Mouse (Mus musculus) thymus, postnatal 25 days (tissue): ENCODE data around the gene Gli3.

ENCODE experiments used
- DNase-seq: peaks from one replicate; pipeline ENCODE4 v3.0.0; 2022

Gli3 gene

DNA sequence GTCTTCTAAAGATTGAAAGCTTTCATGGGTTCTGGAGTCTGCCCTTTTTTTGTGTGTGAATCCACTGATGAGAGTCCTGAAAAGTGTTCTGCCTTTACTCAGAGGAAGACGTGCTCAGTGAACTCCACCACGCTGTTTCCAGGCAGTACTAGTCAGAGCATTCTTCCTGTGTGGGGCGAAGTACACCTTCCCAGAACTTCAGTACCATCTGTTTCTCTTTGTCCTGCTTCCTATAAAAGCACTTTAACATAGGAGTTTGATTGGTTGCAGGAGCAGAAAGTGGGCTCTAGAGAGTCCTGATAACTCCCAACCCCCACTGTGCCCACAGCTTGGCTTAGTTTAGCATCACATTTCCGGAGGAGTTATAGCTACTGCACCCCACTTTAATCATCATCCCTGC, 32.8 kb downstream of the Gli3 start:
- DNase-seq, result no peak

DNA sequence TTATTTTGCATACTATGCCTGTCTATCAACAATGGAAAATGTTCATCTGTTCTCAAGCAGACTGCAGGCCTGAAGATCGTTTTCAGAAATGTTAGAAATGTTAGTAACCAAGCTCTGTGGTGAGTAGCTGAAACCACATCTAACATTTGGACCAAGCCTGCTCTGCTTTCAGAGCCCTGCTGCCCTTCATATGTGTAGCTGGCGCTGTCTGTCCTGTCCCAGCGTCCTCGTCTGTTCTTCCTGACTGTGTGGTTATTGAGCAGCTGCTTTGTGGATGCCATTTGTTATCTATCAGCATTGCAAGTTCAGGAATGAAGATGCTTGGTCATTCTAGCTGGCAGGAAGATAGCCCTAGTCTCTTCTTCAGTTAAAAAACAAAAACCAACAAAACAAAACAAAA, 35.3 kb downstream of the Gli3 start:
- DNase-seq, result no peak

DNA sequence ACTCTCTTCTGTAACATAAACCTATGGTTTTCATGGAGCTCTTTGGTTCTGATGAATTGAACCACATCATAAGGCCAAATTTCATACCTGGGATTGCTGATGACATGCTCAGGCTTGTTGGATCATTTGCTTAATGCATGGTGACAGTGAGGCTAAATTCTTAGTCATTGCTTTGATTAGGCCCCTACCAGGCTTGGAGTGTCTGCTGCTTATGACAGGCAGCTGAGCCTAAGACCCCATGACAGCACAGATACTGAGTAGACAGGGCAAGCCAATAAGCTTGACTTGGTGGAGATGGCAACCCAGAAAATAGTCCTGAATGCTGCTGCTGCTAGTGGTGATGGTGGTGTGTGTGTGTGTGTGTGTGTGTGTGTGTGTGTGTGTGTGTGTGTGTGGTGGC, 47.9 kb downstream of the Gli3 start:
- no peak for DNase-seq

DNA sequence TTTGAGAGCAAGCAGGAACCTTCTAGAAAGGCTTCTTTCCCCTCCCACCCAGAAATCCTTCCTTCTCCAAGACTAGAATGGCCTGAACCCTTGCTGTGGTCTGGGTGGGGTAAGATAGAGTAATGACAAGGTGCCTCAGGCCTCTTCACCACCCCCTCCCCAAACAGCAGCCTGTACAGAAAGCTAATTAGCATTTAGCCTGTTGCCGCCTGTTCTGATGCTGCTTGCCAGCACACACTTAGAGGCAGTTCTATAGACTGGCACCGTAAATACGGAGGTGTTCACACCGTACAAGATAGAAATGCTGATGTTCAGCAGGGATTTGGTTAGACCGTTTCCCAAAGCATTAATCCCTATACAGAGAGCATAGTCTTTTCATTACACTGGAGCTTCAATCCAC, 50.1 kb downstream of the Gli3 start:
- DNase-seq, result no peak

DNA sequence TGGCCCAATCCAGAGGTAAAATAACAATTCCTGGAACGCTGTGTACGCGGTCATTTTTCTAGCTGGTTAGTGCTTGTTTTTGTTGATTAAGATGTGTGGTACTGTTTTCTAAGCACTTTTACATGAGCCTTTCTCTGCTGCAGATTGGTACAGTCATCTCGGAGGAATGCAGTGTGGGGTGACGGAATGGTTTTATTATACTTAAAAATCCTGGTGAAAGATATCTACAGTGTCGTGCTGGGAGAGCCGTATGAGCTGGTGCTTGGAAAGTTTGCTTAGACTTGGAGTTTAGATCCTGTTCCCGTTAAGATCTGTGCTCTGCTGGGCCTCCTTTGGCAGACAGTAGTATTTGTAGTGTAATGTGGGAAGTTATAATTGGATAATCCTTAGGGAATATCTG, 51.0 kb downstream of the Gli3 start:
- no peak for DNase-seq

DNA sequence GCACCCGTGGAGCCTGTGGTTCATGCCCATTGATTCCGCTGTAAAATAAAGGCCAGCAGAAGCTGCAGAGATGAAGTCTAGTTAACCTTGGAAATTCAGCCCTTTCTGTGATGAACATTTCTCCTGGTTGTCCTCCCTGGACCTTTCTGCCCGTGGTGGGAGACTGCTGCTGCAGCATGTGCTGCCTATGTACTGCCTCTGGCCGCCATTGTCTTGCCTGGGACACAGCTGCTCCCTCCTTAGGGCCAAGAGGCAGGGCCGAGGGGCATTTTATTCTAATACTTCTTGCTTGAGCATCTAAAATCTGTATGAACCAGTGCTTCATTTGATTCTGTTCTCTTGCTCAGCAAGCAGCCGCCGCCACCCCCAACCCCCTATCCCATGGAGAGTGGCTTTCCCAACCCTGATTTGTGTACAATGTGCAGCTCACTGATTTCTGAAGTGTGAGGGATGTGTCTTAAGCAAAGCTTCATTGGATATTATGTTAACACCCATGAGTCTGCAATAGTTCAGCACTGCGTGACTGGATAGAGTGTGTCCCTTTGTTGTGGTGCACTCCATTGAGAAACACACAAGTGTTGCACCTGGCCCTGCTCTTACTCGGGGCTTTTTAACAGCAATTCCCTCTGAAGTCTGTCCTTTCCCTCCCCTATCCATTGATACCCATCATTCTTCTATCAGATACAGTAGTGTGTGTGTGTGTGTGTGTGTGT, 54.2 kb downstream of the Gli3 start:
- no peak for DNase-seq

DNA sequence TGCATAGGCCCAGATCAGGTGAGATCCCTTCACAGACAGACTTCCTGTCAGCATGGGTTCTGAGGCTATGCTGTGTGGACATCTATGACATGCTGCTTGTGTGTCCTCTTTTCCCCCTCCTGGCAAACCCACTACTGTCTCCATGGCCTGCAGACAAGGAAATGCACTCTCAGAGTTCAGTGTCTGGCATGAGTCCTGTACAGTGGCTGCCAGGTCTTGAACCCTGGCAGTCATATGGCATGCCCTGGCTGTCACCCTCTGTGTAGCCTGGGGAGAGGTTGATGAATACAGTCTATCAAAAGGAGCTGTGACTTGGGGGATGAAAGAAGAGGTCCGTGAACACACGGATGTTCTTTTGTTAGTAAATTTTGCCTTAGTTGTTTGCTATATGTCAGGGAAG, 57.3 kb downstream of the Gli3 start:
- no peak for DNase-seq

DNA sequence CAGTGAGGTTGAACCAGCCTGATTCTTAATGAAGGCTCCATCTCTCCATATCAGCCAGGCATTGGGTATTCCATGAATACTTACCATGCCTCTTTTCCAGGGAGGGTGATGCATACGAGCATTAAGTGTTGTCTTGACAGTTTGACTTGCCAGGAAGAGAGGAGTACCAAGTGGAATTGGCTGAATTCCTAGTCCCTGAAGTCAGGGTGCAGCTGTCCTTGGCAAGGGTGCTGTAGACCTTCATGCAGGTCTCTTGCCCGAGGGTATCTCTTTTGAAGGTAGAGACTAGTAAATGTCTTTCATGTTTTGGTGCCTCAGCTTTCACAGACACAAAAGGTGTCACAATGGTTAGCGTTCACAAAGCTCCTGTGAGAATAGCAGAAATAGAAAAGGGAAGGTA, 59.1 kb downstream of the Gli3 start:
- DNase-seq, result no peak

DNA sequence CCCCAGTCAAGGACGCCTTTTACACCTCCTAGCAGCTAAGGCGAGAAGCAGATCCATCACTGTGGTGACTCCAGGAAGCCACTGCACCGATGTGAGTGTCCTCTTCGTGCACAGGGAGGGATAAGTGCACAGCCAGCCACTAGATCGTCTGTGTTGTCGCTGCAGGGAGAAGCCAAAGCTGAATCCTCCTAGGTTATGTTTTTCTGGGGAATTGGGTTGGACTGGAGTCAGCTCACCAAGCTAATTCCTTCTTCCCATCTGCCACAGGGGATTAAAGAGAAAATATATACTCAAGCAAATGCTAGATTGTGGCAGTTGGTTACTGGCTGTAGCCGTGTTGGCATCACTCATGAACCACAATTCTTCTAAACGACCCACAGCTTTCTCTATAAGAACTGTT, 61.2 kb downstream of the Gli3 start:
- DNase-seq, result no peak

DNA sequence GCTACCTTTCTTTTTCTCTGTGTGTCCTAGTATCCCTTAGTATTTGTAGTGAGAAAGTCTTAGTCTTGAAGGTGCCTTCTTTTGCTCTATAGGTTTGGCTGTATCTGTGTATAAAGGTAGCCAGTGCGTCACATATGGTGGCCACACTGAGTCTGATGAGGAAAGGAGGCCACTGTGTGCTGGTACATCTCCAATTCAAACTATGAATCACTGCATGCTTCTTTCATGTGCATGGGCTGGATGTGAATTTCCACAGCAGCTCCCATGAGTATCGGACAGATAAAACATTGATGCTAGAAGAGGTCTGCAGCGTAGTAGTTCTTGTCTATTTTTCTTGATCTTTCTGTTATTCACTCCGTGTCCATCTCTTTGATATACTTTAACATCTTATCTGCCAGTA, 63.7 kb downstream of the Gli3 start:
- no peak for DNase-seq

DNA sequence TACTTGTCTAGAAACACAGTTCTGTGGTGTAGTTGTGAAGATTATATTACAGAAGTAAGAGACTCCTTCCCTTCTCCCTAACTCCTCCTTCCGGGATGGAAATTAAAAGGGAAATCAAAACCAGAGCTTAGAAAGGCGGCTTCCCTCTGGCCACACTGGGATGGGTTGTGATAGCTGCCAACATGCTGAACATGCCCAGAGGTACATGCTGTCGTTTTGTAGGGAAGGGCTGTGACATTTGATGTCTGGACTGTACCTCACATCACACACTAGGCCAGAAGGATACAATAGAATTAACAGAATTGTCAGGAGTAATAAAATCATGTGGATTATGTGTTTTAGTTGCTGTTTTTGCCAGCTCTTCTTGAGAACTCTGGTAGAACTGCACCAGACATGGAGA, 68.5 kb downstream of the Gli3 start:
- DNase-seq, result no peak

DNA sequence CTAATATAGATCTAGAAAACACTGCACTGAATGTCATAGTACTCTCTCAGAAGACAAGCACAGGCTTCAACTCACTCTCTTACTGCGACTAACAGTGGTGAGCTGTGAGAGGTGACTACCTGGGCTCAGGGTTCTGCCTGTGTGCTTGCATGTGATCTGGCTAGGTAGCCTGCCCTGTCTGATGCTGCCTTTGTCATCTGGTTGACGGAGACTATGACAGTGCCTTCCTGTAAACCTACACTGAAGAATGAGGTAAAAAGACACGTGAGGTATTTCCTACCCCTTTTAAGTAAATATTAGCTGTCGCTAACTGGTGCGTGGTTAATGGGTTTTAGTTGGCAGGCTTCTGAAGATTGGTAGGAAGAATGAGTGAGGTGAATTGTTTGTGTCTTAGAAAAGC, 74.2 kb downstream of the Gli3 start:
- no peak for DNase-seq

DNA sequence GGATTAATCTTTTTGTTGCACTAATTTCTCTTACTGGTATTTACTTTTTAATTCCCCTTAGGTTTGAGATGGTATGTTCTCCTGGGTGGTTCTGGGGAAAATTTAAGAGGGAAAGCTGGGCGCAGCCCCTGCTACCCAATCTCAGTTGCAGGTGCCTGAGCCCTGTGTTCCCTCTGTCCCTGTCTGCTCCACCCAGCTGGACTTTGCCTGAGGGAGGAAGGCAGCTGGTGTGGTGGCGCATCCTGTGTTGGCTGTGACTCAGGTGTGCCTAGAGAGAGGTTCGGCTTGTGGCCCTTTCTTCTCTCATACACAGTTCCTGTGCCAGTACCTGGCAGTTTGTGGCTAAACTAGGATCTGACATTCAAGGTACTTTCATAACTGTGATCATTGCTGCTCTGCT, 74.6 kb downstream of the Gli3 start:
- no peak for DNase-seq

DNA sequence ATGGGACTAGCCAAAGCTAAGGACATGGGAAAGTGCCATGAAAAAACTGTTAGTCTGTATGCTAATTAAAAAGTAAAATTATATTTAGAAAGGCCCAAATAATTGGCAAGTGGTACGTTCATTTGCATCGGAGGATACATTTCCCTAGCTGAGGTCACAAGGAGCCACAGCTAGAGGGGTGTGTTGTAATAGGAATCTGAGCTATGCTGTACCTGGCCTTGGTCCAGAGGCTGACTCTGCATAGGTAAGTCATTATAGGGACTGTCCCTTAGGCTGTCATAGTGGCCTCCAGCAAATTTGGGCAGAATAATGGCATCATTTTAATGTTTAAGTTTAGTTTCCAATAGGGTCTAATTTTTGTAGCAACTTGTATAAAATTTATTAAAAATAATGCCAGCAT, 75.4 kb downstream of the Gli3 start:
- DNase-seq, result no peak

DNA sequence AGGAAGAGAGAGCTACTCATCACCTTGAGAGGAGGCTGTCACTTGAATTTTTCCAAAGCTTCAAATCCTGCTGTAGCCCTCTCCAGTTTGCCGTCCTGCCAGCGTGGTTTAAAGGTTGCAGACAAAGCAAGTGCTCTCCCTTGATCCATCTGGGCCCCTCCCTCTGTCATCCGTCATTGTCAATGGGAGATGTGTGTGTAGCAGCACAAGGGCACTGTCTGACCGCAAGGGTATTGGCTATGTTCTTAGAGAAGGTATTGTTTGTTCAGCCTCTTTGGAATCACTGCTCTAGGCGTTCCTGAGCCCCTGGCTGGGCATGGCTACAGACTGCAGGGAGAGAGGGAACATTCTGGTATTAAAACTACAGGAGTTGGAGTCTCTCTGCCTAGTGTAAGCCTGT, 79.0 kb downstream of the Gli3 start:
- DNase-seq, result no peak

DNA sequence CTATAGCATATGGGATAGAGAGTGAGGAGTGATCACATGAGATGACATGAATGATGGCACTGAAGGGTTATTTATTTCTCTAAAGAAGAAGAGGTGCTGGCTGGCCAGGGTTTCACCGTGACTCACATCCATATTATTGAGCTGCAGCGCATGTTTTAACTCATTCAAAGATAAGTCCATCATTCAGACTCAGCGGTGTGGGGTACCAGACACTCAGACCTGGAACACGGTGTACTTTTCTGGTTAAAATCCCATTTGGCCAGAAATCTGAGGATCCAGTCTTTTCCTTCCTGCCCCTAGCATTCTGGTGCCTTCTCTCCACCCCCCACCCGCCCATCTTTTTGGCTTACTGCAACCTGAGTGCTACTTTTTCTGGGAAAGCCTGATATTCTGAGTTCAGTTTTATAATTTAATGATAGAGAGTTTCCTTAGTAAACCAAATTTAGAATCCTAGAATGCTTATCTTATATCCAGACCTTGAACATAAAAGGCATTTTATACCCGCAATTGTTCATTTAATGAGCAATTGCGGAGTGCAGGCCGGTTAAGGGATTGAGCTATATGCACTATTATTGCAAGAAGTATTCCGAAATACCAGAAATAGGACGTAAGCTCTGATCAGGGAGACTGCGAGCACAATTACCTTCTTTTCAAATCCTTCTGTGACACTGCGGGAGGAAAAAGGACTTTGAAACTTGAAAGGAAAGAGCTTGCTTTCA, 80.3 kb downstream of the Gli3 start:
- no peak for DNase-seq

DNA sequence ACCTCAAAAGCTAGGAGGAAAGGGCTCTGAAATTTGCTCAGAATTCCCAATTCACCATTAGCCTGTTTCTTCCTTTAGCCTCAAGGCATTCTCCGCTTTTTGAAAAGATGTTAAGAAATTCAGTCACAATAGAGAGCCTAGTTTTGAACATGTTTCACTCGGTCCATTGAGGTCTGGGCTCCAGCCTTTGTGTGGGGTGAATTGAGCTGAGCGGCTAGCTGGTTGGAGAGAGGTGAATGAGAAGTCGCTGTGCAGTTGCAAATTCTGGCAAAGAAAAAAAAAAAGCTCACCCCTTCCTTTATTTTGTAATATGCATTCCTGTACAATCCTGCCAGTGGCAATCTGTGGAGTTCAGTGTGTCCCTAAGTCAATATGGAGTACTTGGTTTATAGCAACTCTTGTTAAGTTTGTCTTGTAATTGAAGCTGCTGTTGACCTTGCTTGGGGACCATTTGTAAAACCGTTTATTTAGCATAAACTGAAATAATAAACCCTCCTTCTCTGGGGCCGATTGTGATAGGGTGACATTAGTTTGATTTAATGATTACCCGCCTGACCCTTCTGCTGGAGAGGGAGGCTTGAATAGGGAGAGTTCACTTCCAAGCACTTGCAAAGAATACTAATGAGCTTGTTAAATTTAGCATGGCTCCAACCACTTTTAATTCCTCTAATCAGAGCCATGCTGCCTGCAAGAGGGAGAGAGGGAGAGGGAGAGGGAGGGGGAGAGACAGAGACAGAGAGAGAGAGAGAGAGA, 81.0 kb downstream of the Gli3 start:
- no peak for DNase-seq

DNA sequence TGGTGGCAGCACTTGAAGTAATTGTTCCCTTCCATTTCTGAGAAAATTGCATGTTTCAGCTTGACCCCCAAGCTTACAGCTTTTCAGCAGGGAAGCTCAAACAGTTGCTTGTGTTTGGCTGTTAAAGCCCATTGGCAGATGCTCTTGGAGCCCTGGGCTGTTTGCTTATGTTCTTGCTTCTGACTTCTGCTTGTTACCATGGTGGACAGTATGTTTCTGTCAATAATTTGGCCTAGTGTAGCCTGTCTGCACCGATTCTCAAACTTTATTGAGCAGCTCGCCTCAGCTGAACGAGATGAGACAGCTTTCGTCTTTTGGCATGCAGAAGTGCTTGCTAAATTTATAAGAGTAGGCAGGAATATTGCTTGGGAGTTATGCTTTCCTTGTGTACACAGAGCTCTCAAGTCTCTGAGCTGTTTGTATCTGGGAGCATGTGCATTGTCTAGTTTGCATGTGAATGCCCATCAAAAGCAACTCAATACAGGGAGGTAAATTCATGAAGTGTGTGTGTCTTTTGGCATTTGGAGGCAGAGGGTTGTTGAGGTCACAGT, 82.4 kb downstream of the Gli3 start:
- no peak for DNase-seq

DNA sequence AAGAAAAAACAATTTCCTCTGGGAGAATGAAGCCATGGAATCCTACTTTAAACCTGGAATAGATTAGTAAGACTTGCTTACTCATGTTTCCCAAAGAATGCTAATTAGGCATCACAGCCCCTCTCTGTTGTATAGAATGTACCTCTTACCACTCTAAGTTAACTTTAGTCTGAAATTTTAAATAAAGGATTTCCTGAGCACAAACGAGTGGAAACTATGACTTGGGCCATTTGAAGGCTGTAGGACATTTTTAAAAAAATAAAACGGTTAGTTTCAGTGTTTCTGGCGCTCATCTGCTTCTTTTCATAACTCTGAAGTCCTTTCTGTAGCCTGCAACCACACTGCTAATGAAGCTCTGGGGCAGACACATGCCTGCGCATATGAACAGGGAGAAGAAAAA, 83.2 kb downstream of the Gli3 start:
- no peak for DNase-seq

DNA sequence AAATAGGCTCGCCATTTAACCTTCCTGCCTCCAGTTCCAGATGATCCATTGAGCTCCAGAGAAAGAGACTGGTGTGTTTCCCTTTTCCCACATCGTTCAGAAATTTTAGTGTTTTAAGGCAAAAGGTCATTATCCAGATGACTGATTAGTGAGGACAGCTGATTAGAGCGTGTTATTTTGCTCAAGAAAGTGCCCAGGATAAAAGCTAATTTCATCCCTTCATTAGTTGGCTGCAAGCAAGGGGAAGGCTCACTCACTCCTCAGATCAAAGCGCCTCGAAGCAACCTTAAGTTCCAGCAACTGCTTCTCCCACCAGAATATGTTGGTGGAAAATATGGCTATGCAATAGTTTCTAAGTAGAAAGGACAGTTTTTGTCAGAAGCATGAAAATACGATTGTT, 86.4 kb downstream of the Gli3 start:
- DNase-seq, result no peak

DNA sequence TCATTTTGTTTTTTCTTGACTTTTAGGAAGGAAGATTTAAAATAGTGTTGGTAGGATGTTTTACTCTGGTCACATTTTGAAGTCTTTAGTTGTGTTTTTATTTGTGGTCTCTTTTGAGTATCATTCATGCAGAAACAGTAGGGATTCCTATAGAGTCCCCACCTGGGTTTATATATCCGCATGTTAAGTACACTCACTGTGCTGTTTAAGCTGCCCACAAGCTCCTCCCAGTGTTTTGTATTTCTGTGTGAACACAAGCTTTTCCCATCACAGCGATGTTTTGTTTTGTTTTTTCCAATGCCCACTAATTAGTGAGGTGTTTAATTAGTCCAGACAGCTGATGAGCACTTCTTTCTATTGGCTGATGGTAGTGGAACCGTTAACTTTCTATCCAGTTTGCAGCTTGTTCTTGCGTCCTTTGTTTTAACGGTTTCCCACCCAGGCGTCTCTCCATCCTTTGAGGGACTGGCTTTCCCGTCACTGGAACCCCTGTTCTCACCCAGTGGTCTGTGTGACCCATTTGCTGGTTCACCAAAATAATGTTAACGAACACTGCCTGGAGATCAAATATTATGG, 87.1 kb downstream of the Gli3 start:
- DNase-seq, result no peak

DNA sequence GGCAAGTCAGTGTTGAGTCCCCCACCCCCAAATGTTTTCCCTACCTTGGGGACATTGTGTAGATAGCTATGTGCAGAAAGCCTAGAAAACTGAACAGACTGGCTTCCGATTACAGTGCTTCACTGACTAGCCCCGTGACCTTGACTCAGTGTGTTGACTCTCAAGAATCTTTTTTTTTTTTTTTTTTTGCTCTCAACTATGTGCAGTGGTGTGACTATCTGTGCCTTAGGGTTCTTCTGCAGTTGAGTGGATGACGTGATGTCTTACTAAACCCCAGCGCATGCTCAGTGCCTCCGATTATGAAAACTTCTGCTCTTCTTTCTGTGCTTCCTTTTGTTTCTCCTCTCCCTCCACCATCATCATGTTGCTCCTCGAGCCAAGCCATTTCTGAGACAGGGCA, 87.7 kb downstream of the Gli3 start:
- no peak for DNase-seq

DNA sequence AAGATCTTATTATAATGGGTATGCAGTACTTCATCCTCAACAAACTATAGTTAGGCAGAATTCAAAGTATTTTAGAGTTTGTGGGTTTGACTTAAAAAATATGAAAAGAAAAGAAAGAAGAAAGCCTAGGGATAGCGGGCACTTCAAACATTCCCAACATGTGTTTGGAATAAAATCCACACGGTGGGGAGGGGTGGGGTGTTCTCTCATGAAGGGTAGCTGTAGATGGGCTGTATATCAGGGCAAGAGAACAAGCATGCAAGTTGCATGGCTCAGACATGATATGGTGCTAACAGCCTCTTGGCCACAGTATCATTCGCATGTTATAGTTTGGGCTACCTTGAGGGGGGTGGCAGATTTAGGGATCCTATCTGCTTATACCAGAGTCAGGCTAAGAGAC, 89.0 kb downstream of the Gli3 start:
- DNase-seq, result no peak

DNA sequence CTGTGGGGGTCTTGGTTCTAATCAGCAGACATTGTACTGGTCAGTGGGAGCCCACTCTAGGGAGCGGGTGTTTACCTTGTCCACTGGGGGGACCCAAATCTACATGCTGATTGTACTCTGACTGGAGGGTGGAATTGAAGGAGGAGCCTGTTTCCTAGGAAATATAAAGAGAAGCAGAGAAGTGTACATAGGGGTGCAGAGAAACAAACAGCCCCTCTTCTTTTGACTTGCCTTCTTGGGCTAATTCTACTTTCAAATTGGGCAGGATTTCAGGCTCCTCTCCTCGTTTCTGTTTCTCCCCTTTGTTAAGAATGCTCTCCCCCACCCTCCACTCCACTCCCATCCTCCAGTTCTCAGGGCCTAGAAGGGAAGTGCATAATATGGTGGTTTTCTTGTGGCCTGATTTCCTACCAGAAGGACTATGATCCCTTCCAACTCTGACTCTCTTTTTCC, 93.6 kb downstream of the Gli3 start:
- DNase-seq, result no peak
